Comparison of ENCODE assay signal across 28 mouse cellular contexts in the genomic region with DNA sequence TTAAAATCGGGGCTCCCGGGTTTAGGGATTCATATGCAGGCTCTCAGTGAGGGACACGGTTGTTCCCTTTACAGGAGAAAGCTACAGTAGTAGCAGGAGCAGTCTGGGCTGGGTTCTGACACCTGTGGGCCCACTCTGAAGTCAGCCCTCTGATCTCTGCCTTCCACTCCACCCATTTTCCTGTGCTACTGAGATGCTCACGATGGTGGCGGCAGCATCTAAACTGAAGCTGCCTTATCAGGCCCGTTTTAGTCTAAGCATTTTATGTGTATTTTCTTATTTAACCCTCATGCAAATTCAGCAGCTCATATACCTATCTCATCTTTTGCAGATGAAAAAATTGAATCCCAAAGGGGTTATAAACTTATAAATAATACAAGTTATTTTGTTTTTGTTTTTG. TPM values are rescaled to one million over a fixed set of nuclear protein-coding genes. Genes with fewer than 3 reads are reported as not detected.
DNase-seq lines count a peak whose midpoint lies in the region; ATAC-seq and TF ChIP-seq lines count a peak whose summit lies in the region.
"Had no signal": no experiment of that assay in that cellular context is flagged by ENCODE, and none has a peak within 500 bp of the region (broad histone marks: within the 10 kb centered on the region; RNA-seq: fewer than 3 reads in every experiment).

No protein-coding gene starts in this region.

- H3K9ac ChIP-seq in liver, embryonic 11.5 days (ENCODE audit: low read depth, low read length), result no peak overlapping the region
- H3K9ac ChIP-seq in liver, embryonic 12.5 days, result no peak overlapping the region
- no peak overlapping the region for H3K9ac ChIP-seq in liver, postnatal 0 days (replicated peaks)
- no peak overlapping the region for H3K9ac ChIP-seq in MEL (ENCODE audit: control insufficient read depth, low read depth, low read length, poor library complexity, severe bottlenecking)
- no peak overlapping the region for H3K9ac ChIP-seq in midbrain, embryonic 15.5 days

- no peaks in the 10 kb centered on the region for H3K9me3 ChIP-seq in liver, embryonic 11.5 days (ENCODE audit: control insufficient read depth, low read length)
- H3K9me3 ChIP-seq in liver, embryonic 12.5 days (replicated peaks), result no peaks in the 10 kb centered on the region
- no peaks in the 10 kb centered on the region for H3K9me3 ChIP-seq in liver, postnatal 0 days (ENCODE audit: low read length)
- H3K9me3 ChIP-seq in MEL (replicated peaks; ENCODE audit: insufficient read depth, low read length), result no peaks in the 10 kb centered on the region
- H3K9me3 ChIP-seq in midbrain, embryonic 15.5 days, result no peaks in the 10 kb centered on the region
- H3K9me3 ChIP-seq: G1E had no signal

- no peak for ATAC-seq in liver, embryonic 11.5 days (replicated peaks; ENCODE audit: low FRiP score)
- ATAC-seq in liver, embryonic 12.5 days, result no peak
- no peak for ATAC-seq in liver, postnatal 0 days
- no peak for ATAC-seq in midbrain, embryonic 15.5 days (replicated peaks)
- ATAC-seq: activated CD4-positive, CD25-positive, alpha-beta regulatory T cell, adult 4 months; CD4-positive, CD25-positive, alpha-beta regulatory T cell, adult 4 months; Patski had no signal

- DNase-seq in liver (peak; percentile 2), MEL (ENCODE audit: low read depth, low spot score) (peak; percentile 46)
- DNase-seq in liver, embryonic 11.5 days (ENCODE audit: low spot score), result no peak
- no peak for DNase-seq in liver, postnatal 0 days
- no peak for DNase-seq in testis, postnatal 14 days (ENCODE audit: low spot score)
- DNase-seq: adrenal gland, adult 2 months; adrenal gland, adult 8-10 months; adrenal gland, postnatal 10 days; adrenal gland, postnatal 14 days; adrenal gland, postnatal 25 days; adrenal gland, postnatal 36 days; B cell, adult 2 months; cerebellum, adult 11 months; cerebellum, adult 11-12 months; cerebellum, adult 18-20 months had no signal

- H3K4me3 ChIP-seq in liver, embryonic 11.5 days (ENCODE audit: low read depth, low read length), result no peak overlapping the region
- H3K4me3 ChIP-seq in liver, embryonic 12.5 days, result no peak overlapping the region
- no peak overlapping the region for H3K4me3 ChIP-seq in liver, postnatal 0 days (ENCODE audit: low read depth, low read length)
- peak overlapping the region; percentile 11 for H3K4me3 ChIP-seq in testis, adult 2 months (ENCODE audit: control insufficient read depth, low read depth, low read length)
- no peak overlapping the region for H3K4me3 ChIP-seq in MEL (ENCODE audit: control insufficient read depth in 1 of 2, insufficient read depth in 1 of 2, low read depth in 2 of 2, low read length in 2 of 2)
- H3K4me3 ChIP-seq in midbrain, embryonic 15.5 days, result no peak overlapping the region

- H3K36me3 ChIP-seq in liver, embryonic 11.5 days (ENCODE audit: control insufficient read depth, insufficient read depth, low read length), result no peaks in the 10 kb centered on the region
- H3K36me3 ChIP-seq in liver, embryonic 12.5 days, result peaks cover 43% of the 10 kb centered on the region
- H3K36me3 ChIP-seq in liver, postnatal 0 days (replicated peaks; ENCODE audit: insufficient read depth, low read length), result peaks cover 7% of the 10 kb centered on the region; the same call in 1 of the 2 replicates
- no peaks in the 10 kb centered on the region for H3K36me3 ChIP-seq in testis, adult 2 months (ENCODE audit: control insufficient read depth, insufficient read depth, low read length)
- H3K36me3 ChIP-seq in MEL (ENCODE audit: control insufficient read depth in 1 of 2, insufficient read depth in 2 of 2, low read length in 2 of 2), result peaks cover 0 to 14% of the 10 kb centered on the region in 2 experiments; a peak in 2 of 4 replicates
- no peaks in the 10 kb centered on the region for H3K36me3 ChIP-seq in midbrain, embryonic 15.5 days (replicated peaks)
- H3K36me3 ChIP-seq: G1E had no signal

- no peak for TF ChIP-seq CTCF in liver, postnatal 0 days (IDR thresholded peaks at IDR 0.05; ENCODE audit: low read depth)
- TF ChIP-seq CTCF in testis, adult 2 months (IDR thresholded peaks at IDR 0.05; ENCODE audit: control insufficient read depth, insufficient read depth, insufficient replicate concordance, low read depth, low read length), result no peak
- no peak for TF ChIP-seq CTCF in MEL (IDR thresholded peaks at IDR 0.05 in 2 of 3, conservative IDR thresholded peaks at IDR 0.05 in 1 of 3; ENCODE audit: control insufficient read depth in 1 of 3, insufficient read depth in 1 of 3, low read depth in 2 of 3, low read length in 3 of 3, poor library complexity in 1 of 3, severe bottlenecking in 1 of 3)

- no peak for TF ChIP-seq POLR2A in testis, adult 2 months (IDR thresholded peaks at IDR 0.05; ENCODE audit: control insufficient read depth, low read depth, low read length)
- no peak for TF ChIP-seq POLR2A in MEL (IDR thresholded peaks at IDR 0.05; ENCODE audit: control insufficient read depth in 1 of 2, insufficient read depth in 1 of 2, low read depth in 1 of 2, low read length in 2 of 2, poor library complexity in 1 of 2)

- TF ChIP-seq EP300 in liver, postnatal 0 days (IDR thresholded peaks at IDR 0.05; ENCODE audit: low read depth), result no peak
- TF ChIP-seq EP300 in MEL (IDR thresholded peaks at IDR 0.05; ENCODE audit: low read depth in 1 of 2, low read length in 2 of 2), result peak; percentile 35 to 62; a peak in 1 of 4 replicates

- no peak for TF ChIP-seq RAD21 in MEL (IDR thresholded peaks at IDR 0.05; ENCODE audit: low read depth, low read length)

- no peak overlapping the region for H3K4me2 ChIP-seq in liver, embryonic 11.5 days
- H3K4me2 ChIP-seq in liver, embryonic 12.5 days, result no peak overlapping the region
- no peak overlapping the region for H3K4me2 ChIP-seq in liver, postnatal 0 days (ENCODE audit: low read depth, low read length)
- no peak overlapping the region for H3K4me2 ChIP-seq in midbrain, embryonic 15.5 days

- H3K27me3 ChIP-seq in liver, embryonic 11.5 days (replicated peaks; ENCODE audit: control insufficient read depth, insufficient read depth, low read length), result no peaks in the 10 kb centered on the region
- H3K27me3 ChIP-seq in liver, embryonic 12.5 days (replicated peaks), result no peaks in the 10 kb centered on the region
- no peaks in the 10 kb centered on the region for H3K27me3 ChIP-seq in liver, postnatal 0 days (ENCODE audit: insufficient read depth, low read length)
- H3K27me3 ChIP-seq in testis, adult 2 months (ENCODE audit: control insufficient read depth, insufficient read depth, low read length), result no peaks in the 10 kb centered on the region
- no peaks in the 10 kb centered on the region for H3K27me3 ChIP-seq in MEL (ENCODE audit: control insufficient read depth in 1 of 2, insufficient read depth in 2 of 2, low read length in 2 of 2)
- H3K27me3 ChIP-seq in midbrain, embryonic 15.5 days (replicated peaks), result no peaks in the 10 kb centered on the region
- H3K27me3 ChIP-seq: CH12.LX, Patski had no signal

- H3K79me2 ChIP-seq in MEL (ENCODE audit: control insufficient read depth, insufficient read depth, low read length, poor library complexity), result no peaks in the 10 kb centered on the region

- WGBS in liver, embryonic 11.5 days, result 79% methylated on average over 6 of the region's 6 CpGs
- WGBS in liver, embryonic 12.5 days (ENCODE audit: insufficient replicate concordance), result 74% methylated on average over 6 of the region's 6 CpGs
- 82% methylated on average over 6 of the region's 6 CpGs for WGBS in liver, postnatal 0 days (ENCODE audit: insufficient replicate concordance)
- WGBS in midbrain, embryonic 15.5 days, result 92% methylated on average over 6 of the region's 6 CpGs

- H3K4me1 ChIP-seq in liver, embryonic 11.5 days (replicated peaks; ENCODE audit: control insufficient read depth, insufficient read depth, low read length), result peaks cover 21% of the 10 kb centered on the region
- H3K4me1 ChIP-seq in liver, embryonic 12.5 days, result peaks cover 75% of the 10 kb centered on the region
- peaks cover 25% of the 10 kb centered on the region for H3K4me1 ChIP-seq in liver, postnatal 0 days (ENCODE audit: insufficient read depth)
- H3K4me1 ChIP-seq in testis, adult 2 months (ENCODE audit: control insufficient read depth, insufficient read depth, low read length), result no peaks in the 10 kb centered on the region
- peaks cover 6 to 22% of the 10 kb centered on the region in 2 experiments for H3K4me1 ChIP-seq in MEL (ENCODE audit: control insufficient read depth in 1 of 2, insufficient read depth in 2 of 2, low read length in 2 of 2)
- no peaks in the 10 kb centered on the region for H3K4me1 ChIP-seq in midbrain, embryonic 15.5 days

- H3K27ac ChIP-seq in liver, embryonic 11.5 days (ENCODE audit: low read depth, low read length), result no peak overlapping the region
- peak overlapping the region; percentile 34; the same call in 1 of the 2 replicates for H3K27ac ChIP-seq in liver, embryonic 12.5 days
- H3K27ac ChIP-seq in liver, postnatal 0 days (ENCODE audit: low read depth), result no peak overlapping the region
- no peak overlapping the region for H3K27ac ChIP-seq in testis, adult 2 months (ENCODE audit: control insufficient read depth, insufficient read depth, low read depth, low read length)
- no peak overlapping the region for H3K27ac ChIP-seq in MEL (ENCODE audit: control insufficient read depth, low read depth, low read length)
- no peak overlapping the region for H3K27ac ChIP-seq in midbrain, embryonic 15.5 days

RNA-seq across cellular contexts. Expression of a gene that starts 9.2 kb away (rescaled TPM):
- 73.4 and 77.6 TPM in 2 replicates for polyA plus RNA-seq in liver, embryonic 11.5 days (2014; fragmentation: Nextera tagmentation; extraction: Ambion mirVana)
- 71.2 and 76.7 TPM in 2 replicates for polyA plus RNA-seq in liver, embryonic 12.5 days (2016; fragmentation: Nextera tagmentation; extraction: Ambion mirVana)
- 73.8 and 76.9 TPM in 2 replicates for polyA plus RNA-seq in liver, postnatal 0 days (2015; fragmentation: Nextera tagmentation; extraction: Ambion mirVana)
- polyA plus RNA-seq in testis, adult 2 months (2012; rRNA removed), result 13.0 and 20.8 TPM in 2 replicates
- 0.08 TPM in 1 of 2 replicates, not detected in the other for total RNA-seq in MEL (2012; rRNA removed)
- polyA plus RNA-seq in MEL (2012; ENCODE audit: insufficient read depth in 1 of 2, insufficient read length in 2 of 2, low read depth in 1 of 2, low replicate concordance in 2 of 2, missing spikeins in 1 of 2), result under 1 TPM in 1 of 2 experiments, not detected in 1; 0.96 TPM
- polyA plus RNA-seq in midbrain, embryonic 15.5 days (2015; fragmentation: Nextera tagmentation; extraction: Ambion mirVana), result 11.8 and 12.4 TPM in 2 replicates

RNA-seq across cellular contexts. Expression of a gene that starts 17.8 kb away (rescaled TPM):
- 0.23 TPM in 1 of 2 replicates, not detected in the other for polyA plus RNA-seq in liver, embryonic 11.5 days (2014; fragmentation: Nextera tagmentation; extraction: Ambion mirVana)
- 0.36 and 0.77 TPM in 2 replicates for polyA plus RNA-seq in liver, embryonic 12.5 days (2016; fragmentation: Nextera tagmentation; extraction: Ambion mirVana)
- 0.70 and 1.3 TPM in 2 replicates for polyA plus RNA-seq in liver, postnatal 0 days (2015; fragmentation: Nextera tagmentation; extraction: Ambion mirVana)
- 33.9 and 48.2 TPM in 2 replicates for polyA plus RNA-seq in testis, adult 2 months (2012; rRNA removed)
- not detected in 2 replicates for total RNA-seq in MEL (2012; rRNA removed)
- polyA plus RNA-seq in MEL (2012; ENCODE audit: insufficient read depth in 1 of 2, insufficient read length in 2 of 2, low read depth in 1 of 2, low replicate concordance in 2 of 2, missing spikeins in 1 of 2), result not detected
- not detected in 2 replicates for polyA plus RNA-seq in midbrain, embryonic 15.5 days (2015; fragmentation: Nextera tagmentation; extraction: Ambion mirVana)
- total RNA-seq: CH12.LX, ES-E14, G1E had no signal
- polyA plus RNA-seq: activated CD4-positive, CD25-positive, alpha-beta regulatory T cell, adult 4 months; brain, embryonic 14.5 days; CD4-positive, CD25-positive, alpha-beta regulatory T cell, adult 4 months; G1E; Patski had no signal

RNA-seq across cellular contexts. Expression of a gene that starts 35.2 kb away (rescaled TPM):
- 8.7 and 10.6 TPM in 2 replicates for polyA plus RNA-seq in liver, embryonic 11.5 days (2014; fragmentation: Nextera tagmentation; extraction: Ambion mirVana)
- 10.4 and 13.2 TPM in 2 replicates for polyA plus RNA-seq in liver, embryonic 12.5 days (2016; fragmentation: Nextera tagmentation; extraction: Ambion mirVana)
- 4.4 and 4.5 TPM in 2 replicates for polyA plus RNA-seq in liver, postnatal 0 days (2015; fragmentation: Nextera tagmentation; extraction: Ambion mirVana)
- polyA plus RNA-seq in testis, adult 2 months (2012; rRNA removed), result 16.5 and 27.6 TPM in 2 replicates
- not detected in 2 replicates for total RNA-seq in MEL (2012; rRNA removed)
- polyA plus RNA-seq in MEL (2012; ENCODE audit: insufficient read depth in 1 of 2, insufficient read length in 2 of 2, low read depth in 1 of 2, low replicate concordance in 2 of 2, missing spikeins in 1 of 2), result under 1 TPM in 1 of 2 experiments, not detected in 1; 0.38 TPM
- polyA plus RNA-seq in midbrain, embryonic 15.5 days (2015; fragmentation: Nextera tagmentation; extraction: Ambion mirVana), result 0.92 and 1.2 TPM in 2 replicates
- polyA plus RNA-seq: activated CD4-positive, CD25-positive, alpha-beta regulatory T cell, adult 4 months; C2C12; G1E had no signal

RNA-seq across cellular contexts. Expression of a gene that starts 36.5 kb away (rescaled TPM):
- polyA plus RNA-seq in liver, embryonic 11.5 days (2014; fragmentation: Nextera tagmentation; extraction: Ambion mirVana), result not detected in 2 replicates
- not detected in 2 replicates for polyA plus RNA-seq in liver, embryonic 12.5 days (2016; fragmentation: Nextera tagmentation; extraction: Ambion mirVana)
- not detected in 2 replicates for polyA plus RNA-seq in liver, postnatal 0 days (2015; fragmentation: Nextera tagmentation; extraction: Ambion mirVana)
- polyA plus RNA-seq in testis, adult 2 months (2012; rRNA removed), result not detected in 2 replicates
- not detected in 2 replicates for total RNA-seq in MEL (2012; rRNA removed)
- not detected for polyA plus RNA-seq in MEL (2012; ENCODE audit: insufficient read depth in 1 of 2, insufficient read length in 2 of 2, low read depth in 1 of 2, low replicate concordance in 2 of 2, missing spikeins in 1 of 2)
- polyA plus RNA-seq in midbrain, embryonic 15.5 days (2015; fragmentation: Nextera tagmentation; extraction: Ambion mirVana), result not detected in 2 replicates
- total RNA-seq: adrenal gland, adult 18-20 months; adrenal gland, adult 2 months; adrenal gland, adult 8-10 months; adrenal gland, postnatal 10 days; adrenal gland, postnatal 14 days; adrenal gland, postnatal 25 days; adrenal gland, postnatal 36 days; adrenal gland, postnatal 4 days; CH12.LX; ES-E14; G1E had no signal
- polyA plus RNA-seq: activated CD4-positive, CD25-positive, alpha-beta regulatory T cell, adult 4 months; adrenal gland, adult 2 months; brain, embryonic 14.5 days; C2C12; CD4-positive, CD25-positive, alpha-beta regulatory T cell, adult 4 months; G1E; Patski had no signal

RNA-seq across cellular contexts. Expression of a gene that starts 39.2 kb away (rescaled TPM):
- polyA plus RNA-seq in liver, embryonic 11.5 days (2014; fragmentation: Nextera tagmentation; extraction: Ambion mirVana), result 0.10 TPM in 1 of 2 replicates, not detected in the other
- not detected in 2 replicates for polyA plus RNA-seq in liver, embryonic 12.5 days (2016; fragmentation: Nextera tagmentation; extraction: Ambion mirVana)
- 0.11 TPM in 1 of 2 replicates, not detected in the other for polyA plus RNA-seq in liver, postnatal 0 days (2015; fragmentation: Nextera tagmentation; extraction: Ambion mirVana)
- 0.58 and 0.90 TPM in 2 replicates for polyA plus RNA-seq in testis, adult 2 months (2012; rRNA removed)
- 0.08 TPM in 1 of 2 replicates, not detected in the other for total RNA-seq in MEL (2012; rRNA removed)
- under 1 TPM in 1 of 2 experiments, not detected in 1; 0.06 TPM for polyA plus RNA-seq in MEL (2012; ENCODE audit: insufficient read depth in 1 of 2, insufficient read length in 2 of 2, low read depth in 1 of 2, low replicate concordance in 2 of 2, missing spikeins in 1 of 2)
- polyA plus RNA-seq in midbrain, embryonic 15.5 days (2015; fragmentation: Nextera tagmentation; extraction: Ambion mirVana), result not detected in 2 replicates
- total RNA-seq: CH12.LX, ES-E14 had no signal
- polyA plus RNA-seq: activated CD4-positive, CD25-positive, alpha-beta regulatory T cell, adult 4 months; C2C12; G1E; Patski had no signal

Comparison
In these comparisons a context has a peak if more than half of its experiments do, and no peak if none do; other contexts are left out.
1. DNase-seq: peak in liver (single experiment) and MEL (single experiment); none in liver, embryonic 11.5 days (single experiment), liver, postnatal 0 days (single experiment) and testis, postnatal 14 days (single experiment).
2. RNA of a gene that starts 17.8 kb away (polyA plus RNA-seq): 33.9 to 48.2 TPM in testis, adult 2 months; 0.70 to 1.3 TPM in liver, postnatal 0 days, 0.36 to 0.77 TPM in liver, embryonic 12.5 days, 0.23 TPM in liver, embryonic 11.5 days, not detected in MEL and not detected in midbrain, embryonic 15.5 days; every median in the first group is over 10 times any median in the second.